Mouse (Mus musculus) lung, postnatal 0 days (tissue): ENCODE data around the gene Rsl24d1. TPM values are rescaled to one million over a fixed set of nuclear protein-coding genes. Genes with fewer than 3 reads are reported as not detected.

Experiments used
- ATAC-seq: fragments of 200-750 bp; cut with Nextera tagmentation; 2 replicates; pipeline ENCODE4 v1.8.0; 2017; ENCODE audit warnings: moderate library complexity
- DNase-seq: peaks from one replicate; pipeline ENCODE4 v3.0.0-alpha.2; 2016; ENCODE audit warnings: low spot score
- H3K27ac ChIP-seq: fragments of 300-500 bp; sonication (generic); 2 replicates; pipeline ENCODE4 v1.5.1; 2014; ENCODE audit warnings: antibody characterized with exemption, mild to moderate bottlenecking, low read length, mixed read lengths
- H3K27me3 ChIP-seq: fragments of 300-500 bp; sonication (generic); replicated peaks from 2 replicates; pipeline ENCODE4 v1.6.1; 2014; ENCODE audit warnings: low read length, mixed read lengths; ENCODE audit not compliant: insufficient read depth
- H3K36me3 ChIP-seq: fragments of 300-500 bp; sonication (generic); 2 replicates; pipeline ENCODE4 v1.6.1; 2014; ENCODE audit warnings: low read length, mixed read lengths; ENCODE audit not compliant: insufficient read depth
- H3K4me1 ChIP-seq: fragments of 300-500 bp; sonication (generic); 2 replicates; pipeline ENCODE4 v1.6.1; 2014; ENCODE audit warnings: antibody characterized with exemption, low read depth, low read length, mixed read lengths; ENCODE audit not compliant: insufficient read depth
- H3K4me2 ChIP-seq: fragments of 300-500 bp; sonication (generic); replicated peaks from 2 replicates; pipeline ENCODE4 v1.6.1; 2014; ENCODE audit warnings: low read depth, mild to moderate bottlenecking, low read length, moderate library complexity, mixed read lengths
- H3K4me3 ChIP-seq: fragments of 300-500 bp; sonication (generic); 2 replicates; pipeline ENCODE4 v1.5.1; 2014; ENCODE audit warnings: low read depth, low read length
- H3K9ac ChIP-seq: fragments of 300-500 bp; sonication (generic); replicated peaks from 2 replicates; pipeline ENCODE4 v1.6.1; 2014; ENCODE audit warnings: low read depth, mild to moderate bottlenecking
- H3K9me3 ChIP-seq: fragments of 300-500 bp; sonication (generic); 2 replicates; pipeline ENCODE4 v1.6.1; 2016; ENCODE audit warnings: low read length, mixed read lengths
- CTCF ChIP-seq: IDR thresholded peaks from 2 replicates; pipeline ENCODE4 v1.5.1; 2016; ENCODE audit warnings: antibody characterized with exemption, mild to moderate bottlenecking
- EP300 ChIP-seq: IDR thresholded peaks from 2 replicates; pipeline ENCODE4 v1.6.1; 2016; ENCODE audit warnings: antibody characterized with exemption, mild to moderate bottlenecking, control low read depth
- WGBS: fragments of 180-500 bp; shearing (Covaris S2); extraction: QIAGEN DNeasy Blood & Tissue Kit; methylation state at CpG from one replicate; pipeline ENCODE4 v1.1.7; 2014; 5-methylcytosine and 5-hydroxymethylcytosine counted together
- polyA plus RNA-seq: library from polyadenylated mRNA; unstranded; fragments of >200 nt; fragmentation: Nextera tagmentation; extraction: Ambion mirVana; gene quantifications from 2 replicates; pipeline ENCODE4 v1.2.1, GENCODE M21; 2015

Rsl24d1 gene
- polyA plus RNA-seq, 1 experiment from 2014 or later, result 58.8 TPM

DNA sequence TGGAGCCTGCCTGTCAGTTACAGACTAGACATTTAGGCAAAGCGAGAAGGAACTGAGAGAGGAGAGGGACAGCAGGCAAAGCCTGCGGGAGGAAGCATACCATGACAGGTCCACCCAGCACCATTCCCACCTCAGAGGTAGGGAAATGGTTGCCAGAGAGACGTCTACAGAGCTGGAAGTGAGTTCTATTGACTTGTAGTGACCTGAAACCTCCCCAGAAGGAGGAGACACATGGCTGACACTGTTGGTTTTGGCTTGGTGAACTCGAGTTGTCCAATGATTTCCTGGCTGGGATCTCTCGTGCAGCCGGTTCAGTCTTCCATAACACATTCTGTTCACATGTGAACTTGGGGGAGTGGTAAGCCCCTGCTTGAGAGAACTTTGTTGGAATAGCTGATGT lies 29.3 kb upstream of the Rsl24d1 start:
- no peak for TF ChIP-seq EP300
- no peak for TF ChIP-seq CTCF
- DNase-seq, result no peak
- H3K9me3 ChIP-seq, result no peaks in the 10 kb centered on the region
- no peak overlapping the region for H3K27ac ChIP-seq
- H3K36me3 ChIP-seq, result no peaks in the 10 kb centered on the region; the same call in 1 of the 2 replicates
- H3K4me2 ChIP-seq, result no peak overlapping the region
- 0 out of 2 replicates have a peak, but pooled peaks cover 3% of the 10 kb centered on the region for H3K4me1 ChIP-seq
- H3K4me3 ChIP-seq, result no peak overlapping the region
- ATAC-seq, result no peak
- H3K27me3 ChIP-seq, result no peaks in the 10 kb centered on the region
- no peak overlapping the region for H3K9ac ChIP-seq
- WGBS, result 55% methylated on average over 6 of the region's 6 CpGs

DNA sequence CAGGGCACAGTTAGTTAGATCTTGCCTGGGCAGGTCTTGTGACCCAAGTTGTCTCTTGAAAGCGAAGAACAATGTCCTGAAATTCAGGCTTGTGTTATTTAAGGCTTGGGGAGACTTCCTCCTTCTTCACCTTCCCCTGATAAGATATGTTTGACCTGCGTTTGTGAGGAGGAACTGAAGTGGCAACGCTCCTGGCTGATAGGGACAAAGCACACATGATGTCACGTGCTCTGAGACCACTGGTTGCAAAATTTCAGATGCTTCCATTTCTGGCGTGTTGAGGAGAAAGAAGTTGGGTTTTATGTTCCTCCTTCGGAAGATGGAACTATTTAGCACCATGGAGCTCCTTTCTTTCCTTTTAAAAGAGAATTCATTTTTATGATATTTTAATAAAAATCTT lies 27.4 kb upstream of the Rsl24d1 start:
- Histone ChIP-seq H3K9ac (no peak overlapping the region), H3K4me2 (no peak overlapping the region), H3K36me3 (no peaks in the 10 kb centered on the region; the same call in 1 of the 2 replicates), H3K27ac (no peak overlapping the region), H3K9me3 (no peaks in the 10 kb centered on the region), H3K4me3 (no peak overlapping the region), H3K27me3 (no peaks in the 10 kb centered on the region), H3K4me1 (0 out of 2 replicates have a peak, but pooled peaks cover 3% of the 10 kb centered on the region)
- TF ChIP-seq CTCF (no peak), EP300 (peak; percentile 35; the same call in 1 of the 2 replicates)
- DNase-seq, result peak; percentile 68
- WGBS, result 36% methylated on average over 6 of the region's 6 CpGs
- 0 out of 2 replicates have a peak, but pooled peaks have one; percentile 8 for ATAC-seq

DNA sequence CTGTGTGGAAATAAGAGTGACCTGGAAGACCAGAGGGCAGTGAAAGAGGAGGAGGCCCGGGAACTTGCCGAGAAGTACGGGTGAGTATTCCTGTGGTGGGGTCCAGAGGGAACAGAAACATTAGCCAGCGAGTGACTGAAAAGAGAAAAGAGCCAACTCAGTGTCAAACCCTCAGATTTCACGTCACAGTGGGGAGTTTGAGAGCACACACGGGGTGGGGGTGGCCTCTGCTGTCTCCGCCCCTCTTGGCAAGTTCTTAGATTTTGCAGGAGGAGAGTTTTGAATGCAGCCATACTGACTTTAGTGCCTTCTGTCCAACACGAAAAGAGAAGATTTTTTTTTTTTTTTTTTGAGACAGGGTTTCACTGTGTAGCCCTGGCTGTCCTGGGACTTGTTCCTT lies 26.1 kb upstream of the Rsl24d1 start:
- TF ChIP-seq EP300 (no peak), CTCF (no peak)
- Histone ChIP-seq H3K27ac (peak overlapping the region; percentile 43; the same call in 1 of the 2 replicates), H3K4me2 (0 out of 2 replicates have a peak overlapping the region, but pooled peaks have one; percentile 11), H3K9me3 (no peaks in the 10 kb centered on the region), H3K27me3 (no peaks in the 10 kb centered on the region), H3K4me3 (no peak overlapping the region), H3K36me3 (no peaks in the 10 kb centered on the region; the same call in 1 of the 2 replicates), H3K9ac (no peak overlapping the region), H3K4me1 (0 out of 2 replicates have a peak, but pooled peaks cover 3% of the 10 kb centered on the region)
- ATAC-seq (no peak), DNase-seq (peak; percentile 40)
- WGBS, result 56% methylated on average over 8 of the region's 8 CpGs

DNA sequence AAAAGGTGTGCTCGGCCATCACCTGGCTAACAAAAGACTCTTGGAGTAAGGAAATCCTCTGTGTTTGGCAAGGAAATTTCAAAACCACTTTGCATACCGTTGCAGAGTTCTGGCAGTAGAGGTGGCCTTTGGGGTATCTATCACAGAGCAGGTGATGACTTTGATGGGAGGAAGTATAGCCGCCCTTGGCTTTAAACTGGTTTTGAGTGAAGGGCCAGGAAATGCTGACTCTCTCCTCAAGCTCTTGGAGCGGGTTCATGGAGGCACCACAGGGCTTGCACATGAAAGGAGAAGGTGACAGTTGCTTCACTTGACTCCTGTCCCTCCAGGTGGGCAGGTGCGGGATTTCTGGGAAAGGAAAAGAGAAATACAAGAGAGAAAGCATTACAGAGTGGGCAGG lies 25.6 kb upstream of the Rsl24d1 start:
- Histone ChIP-seq H3K4me2 (no peak overlapping the region), H3K9ac (no peak overlapping the region), H3K4me1 (0 out of 2 replicates have a peak, but pooled peaks cover 3% of the 10 kb centered on the region), H3K27me3 (no peaks in the 10 kb centered on the region), H3K36me3 (no peaks in the 10 kb centered on the region; the same call in 1 of the 2 replicates), H3K4me3 (no peak overlapping the region), H3K9me3 (no peaks in the 10 kb centered on the region), H3K27ac (0 out of 2 replicates have a peak overlapping the region, but pooled peaks have one; percentile 69)
- no peak for ATAC-seq
- 52% methylated on average over 5 of the region's 5 CpGs for WGBS
- TF ChIP-seq CTCF (no peak), EP300 (no peak)
- no peak for DNase-seq

DNA sequence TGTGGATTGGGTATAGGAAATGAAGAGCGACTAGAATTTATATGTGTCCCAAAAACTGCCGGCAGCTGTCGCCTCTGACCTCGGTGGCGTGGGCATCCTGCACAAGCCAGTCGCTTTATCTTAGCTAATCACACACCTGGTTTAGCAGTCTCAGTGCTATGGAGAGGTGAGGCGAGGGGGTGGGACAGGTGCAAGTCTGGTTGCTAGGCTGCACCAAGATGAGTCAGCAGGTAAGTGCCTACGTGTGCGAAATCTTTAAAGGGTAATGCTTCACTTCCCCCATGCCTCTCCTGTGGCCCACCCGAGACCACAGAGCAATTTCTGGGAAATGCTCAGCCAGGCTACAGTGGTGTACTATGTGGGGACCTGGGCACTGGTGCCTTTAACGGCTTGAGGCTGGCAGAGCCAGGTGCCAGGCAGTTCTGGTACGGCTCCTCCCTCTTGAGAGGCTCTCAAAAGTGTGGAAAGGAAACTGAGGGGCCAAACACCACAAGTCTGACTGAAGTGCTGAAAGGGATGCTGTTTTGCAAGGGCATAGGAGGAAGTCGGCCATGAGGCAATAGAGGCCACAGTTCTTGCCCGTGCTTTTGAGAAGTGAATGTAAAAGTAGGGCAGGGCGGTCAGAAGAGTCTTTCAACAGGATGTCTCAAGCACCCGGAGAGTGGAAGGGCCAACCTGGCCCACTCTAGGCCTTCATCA lies 23.9 kb upstream of the Rsl24d1 start:
- TF ChIP-seq EP300, result peak; percentile 80
- TF ChIP-seq CTCF, result no peak
- no peak overlapping the region for H3K9ac ChIP-seq
- H3K27ac ChIP-seq, result peak overlapping the region; percentile 69
- H3K4me1 ChIP-seq, result 0 out of 2 replicates have a peak, but pooled peaks cover 3% of the 10 kb centered on the region
- peak overlapping the region; percentile 25; the same call in 1 of the 2 replicates for H3K4me2 ChIP-seq
- DNase-seq, result peak; percentile 94
- H3K36me3 ChIP-seq, result no peaks in the 10 kb centered on the region; the same call in 1 of the 2 replicates
- 40% methylated on average over 16 of the region's 16 CpGs for WGBS
- no peaks in the 10 kb centered on the region for H3K27me3 ChIP-seq
- H3K9me3 ChIP-seq, result no peaks in the 10 kb centered on the region
- no peak overlapping the region for H3K4me3 ChIP-seq
- ATAC-seq, result peak; percentile 89

DNA sequence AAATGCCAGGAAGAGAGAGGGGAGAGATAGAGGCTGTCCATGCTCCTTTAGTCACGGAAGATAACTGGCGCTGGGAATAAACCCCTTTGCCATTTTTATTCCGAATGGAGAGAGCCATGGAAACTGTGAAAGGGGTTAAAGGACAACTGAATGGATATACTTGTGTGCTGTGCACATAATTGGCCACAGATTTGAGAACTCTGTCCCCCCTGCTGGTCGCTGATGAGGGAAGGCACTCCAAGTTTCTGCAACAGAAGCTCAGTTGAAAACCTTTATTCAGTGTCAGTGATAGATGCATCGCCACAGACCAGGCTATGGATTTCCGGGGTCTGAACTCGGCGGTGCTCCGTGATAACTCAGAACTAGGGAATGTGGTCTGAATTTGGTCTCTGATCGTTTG lies 23.1 kb upstream of the Rsl24d1 start:
- DNase-seq, result no peak
- Histone ChIP-seq H3K4me1 (0 out of 2 replicates have a peak, but pooled peaks cover 3% of the 10 kb centered on the region), H3K36me3 (peaks cover 1% of the 10 kb centered on the region; the same call in 1 of the 2 replicates), H3K4me3 (no peak overlapping the region), H3K27me3 (no peaks in the 10 kb centered on the region), H3K9me3 (no peaks in the 10 kb centered on the region), H3K27ac (peak overlapping the region; percentile 68), H3K9ac (no peak overlapping the region), H3K4me2 (no peak overlapping the region)
- no peak for ATAC-seq
- 78% methylated on average over 10 of the region's 10 CpGs for WGBS
- TF ChIP-seq EP300 (no peak), CTCF (peak; percentile 41)
